Mouse (Mus musculus) hindbrain, embryonic 15.5 days (tissue): ENCODE measurements around the gene Zwilch. TPM values are rescaled to one million over a fixed set of nuclear protein-coding genes. Genes with fewer than 3 reads are reported as not detected.

Experiments
- ATAC-seq: fragments of 200-750 bp; cut with Nextera tagmentation; 2 replicates; pipeline ENCODE4 v1.8.0; 2017; ENCODE audit warnings: low read depth, moderate number of reproducible peaks, moderate TSS enrichment; ENCODE audit not compliant: low FRiP score
- H3K27ac ChIP-seq: fragments of 300-500 bp; sonication (generic); replicated peaks from 2 replicates; pipeline ENCODE4 v1.5.1; 2015; ENCODE audit warnings: mild to moderate bottlenecking, inconsistent platforms
- H3K27me3 ChIP-seq: fragments of 300-500 bp; sonication (generic); 2 replicates; pipeline ENCODE4 v1.6.1; 2015; ENCODE audit warnings: control low read depth, inconsistent platforms
- H3K36me3 ChIP-seq: fragments of 300-500 bp; sonication (generic); 2 replicates; pipeline ENCODE4 v1.6.1; 2015; ENCODE audit warnings: control low read depth, inconsistent platforms
- H3K4me1 ChIP-seq: fragments of 300-500 bp; sonication (generic); replicated peaks from 2 replicates; pipeline ENCODE4 v1.6.1; 2015; ENCODE audit warnings: control low read depth, inconsistent platforms
- H3K4me2 ChIP-seq: fragments of 300-500 bp; sonication (generic); 2 replicates; pipeline ENCODE4 v1.6.1; 2015; ENCODE audit warnings: moderate library complexity, mild to moderate bottlenecking, inconsistent platforms
- H3K4me3 ChIP-seq: fragments of 300-500 bp; sonication (generic); 2 replicates; pipeline ENCODE4 v1.5.1; 2015; ENCODE audit warnings: mild to moderate bottlenecking, inconsistent platforms
- H3K9ac ChIP-seq: fragments of 300-500 bp; sonication (generic); 2 replicates; pipeline ENCODE4 v1.6.1; 2015; ENCODE audit warnings: inconsistent platforms
- H3K9me3 ChIP-seq: fragments of 300-500 bp; sonication (generic); 2 replicates; pipeline ENCODE4 v1.6.1; 2016; ENCODE audit warnings: control low read depth, inconsistent platforms
- WGBS: fragments of 180-500 bp; shearing (Covaris S2); methylation state at CpG from one replicate; pipeline ENCODE4 v1.1.7; 2015; 5-methylcytosine and 5-hydroxymethylcytosine counted together
- polyA plus RNA-seq: library from polyadenylated mRNA; unstranded; fragments of >200 nt; fragmentation: Nextera tagmentation; extraction: Ambion mirVana; gene quantifications from 2 replicates; pipeline ENCODE4 v1.2.1, GENCODE M21; 2015

Gene Zwilch
- polyA plus RNA-seq, 1 experiment from 2014 or later, result 5.6 TPM

GRCm38 (mm10) chr9:64087461-64088235 lies 85.3 kb downstream of the Zwilch start:
- no peak for ATAC-seq
- WGBS, result 46% methylated on average over 5 of the region's 5 CpGs

More at GRCm38 (mm10) chr9:64087461-64088235, 85.3 kb downstream of the Zwilch start:
- no peaks in the 10 kb centered on the region for H3K36me3 ChIP-seq
- H3K27ac ChIP-seq, result no peak overlapping the region
- H3K9me3 ChIP-seq, result no peaks in the 10 kb centered on the region
- peaks cover 26% of the 10 kb centered on the region for H3K27me3 ChIP-seq
- H3K4me1 ChIP-seq, result peaks cover 14% of the 10 kb centered on the region
- H3K4me2 ChIP-seq, result no peak overlapping the region
- no peak overlapping the region for H3K4me3 ChIP-seq
- no peak overlapping the region for H3K9ac ChIP-seq

Other genes with a start within 250 kb of the Zwilch start
- 2.5 and 2.6 TPM in 2 replicates for gene Smad6, start 151.0 kb downstream of the Zwilch start, polyA plus RNA-seq
- gene Lctl, start 56.0 kb downstream of the Zwilch start, polyA plus RNA-seq, result not detected in 2 replicates
- gene Rpl4, start 271 bp upstream of the Zwilch start, polyA plus RNA-seq, result 562 and 595 TPM in 2 replicates
- gene Snapc5, start 6.2 kb upstream of the Zwilch start, polyA plus RNA-seq, result 34.3 and 41.4 TPM in 2 replicates
- gene Uchl4, start 62.1 kb upstream of the Zwilch start, polyA plus RNA-seq, result 2.7 and 3.2 TPM in 2 replicates
- 71.0 and 72.2 TPM in 2 replicates for gene Map2k1, start 80.5 kb upstream of the Zwilch start, polyA plus RNA-seq
- gene Tipin, start 108.5 kb upstream of the Zwilch start, polyA plus RNA-seq, result 82.3 and 84.9 TPM in 2 replicates
- 20.9 and 24.2 TPM in 2 replicates for gene Dis3l, start 168.2 kb upstream of the Zwilch start, polyA plus RNA-seq
- 15.5 and 16.3 TPM in 2 replicates for gene Megf11, start 212.5 kb upstream of the Zwilch start, polyA plus RNA-seq